Comparison of ENCODE assay signal across 8 mouse cellular contexts in genomic region chr1:87608416-87609046, GRCm38 (mm10). TPM values are rescaled to one million over a fixed set of nuclear protein-coding genes. Genes with fewer than 3 reads are reported as not detected.
DNase-seq lines count a peak whose midpoint lies in the region; ATAC-seq and TF ChIP-seq lines count a peak whose summit lies in the region.

No protein-coding gene starts in this region.

- no peaks in the 10 kb centered on the region for H3K27me3 ChIP-seq in heart, adult 2 months (ENCODE audit: control insufficient read depth, insufficient read depth, low read length)
- peaks cover 2% of the 10 kb centered on the region; the same call in 1 of the 2 replicates for H3K27me3 ChIP-seq in heart, embryonic 11.5 days (ENCODE audit: control insufficient read depth, insufficient read depth, low read length)
- H3K27me3 ChIP-seq in CH12.LX (replicated peaks), result peaks cover 1% of the 10 kb centered on the region
- H3K27me3 ChIP-seq in neural tube, embryonic 11.5 days (ENCODE audit: control insufficient read depth, insufficient read depth, low read length), result no peaks in the 10 kb centered on the region

- ATAC-seq in heart, embryonic 11.5 days (replicated peaks; ENCODE audit: insufficient number of reproducible peaks, low FRiP score, low TSS enrichment), result no peak
- ATAC-seq in neural tube, embryonic 11.5 days (ENCODE audit: insufficient read depth, low FRiP score, low TSS enrichment), result no peak

- TF ChIP-seq EP300 in heart, adult 2 months (IDR thresholded peaks at IDR 0.05; ENCODE audit: insufficient read depth, low read depth, low read length), result no peak
- no peak for TF ChIP-seq EP300 in CH12.LX (IDR thresholded peaks at IDR 0.05; ENCODE audit: low read length)

- intact Hi-C loops in heart, adult 2 months (cut with DNase I), result loop anchor here (2.0 kb wide), 1 partner anchor 162 kb away; no protein-coding TSS in a partner anchor
- intact Hi-C loops in gastrocnemius, postnatal 14 days (cut with DNase I; ENCODE audit: low total_unique reads), result no loop called here

- H3K9me3 ChIP-seq in heart, embryonic 11.5 days (replicated peaks; ENCODE audit: control insufficient read depth, low read length), result no peaks in the 10 kb centered on the region
- H3K9me3 ChIP-seq in CH12.LX (replicated peaks; ENCODE audit: low read length), result peaks cover 3% of the 10 kb centered on the region
- H3K9me3 ChIP-seq in neural tube, embryonic 11.5 days (ENCODE audit: control insufficient read depth, low read length), result no peaks in the 10 kb centered on the region

- no peaks in the 10 kb centered on the region for H3K4me1 ChIP-seq in heart, adult 2 months (ENCODE audit: control insufficient read depth, insufficient read depth, low read length)
- H3K4me1 ChIP-seq in heart, embryonic 11.5 days (ENCODE audit: control insufficient read depth, insufficient read depth, low read length), result no peaks in the 10 kb centered on the region
- H3K4me1 ChIP-seq in CH12.LX (ENCODE audit: control insufficient read depth in 1 of 2, insufficient read depth in 2 of 2), result peaks cover 0 to 15% of the 10 kb centered on the region in 2 experiments; a peak in 2 of 4 replicates
- no peaks in the 10 kb centered on the region for H3K4me1 ChIP-seq in neural tube, embryonic 11.5 days (ENCODE audit: control insufficient read depth, insufficient read depth, low read length)

- 38% methylated on average over 7 of the region's 7 CpGs for WGBS in heart, adult 2 months
- WGBS in heart, embryonic 11.5 days (ENCODE audit: insufficient replicate concordance), result 34% methylated on average over 7 of the region's 7 CpGs
- WGBS in neural tube, embryonic 11.5 days, result 33% methylated on average over 7 of the region's 7 CpGs

- dilution Hi-C loops in CH12.LX (cut with MboI; ENCODE audit: extremely low pct_ligation_motif_present, extremely low pct_unique_long_range_greater_than_20kb, low sequenced_read_pairs), result no loop called here

- H3K36me3 ChIP-seq in heart, adult 2 months (ENCODE audit: control insufficient read depth, insufficient read depth, low read length), result no peaks in the 10 kb centered on the region
- H3K36me3 ChIP-seq in heart, embryonic 11.5 days (ENCODE audit: control insufficient read depth, insufficient read depth, low read length), result no peaks in the 10 kb centered on the region
- H3K36me3 ChIP-seq in CH12.LX (replicated peaks in 1 of 2; ENCODE audit: control insufficient read depth in 1 of 2, insufficient read depth in 1 of 2, low read length in 1 of 2), result no peaks in the 10 kb centered on the region
- no peaks in the 10 kb centered on the region for H3K36me3 ChIP-seq in neural tube, embryonic 11.5 days (ENCODE audit: control insufficient read depth, insufficient read depth, low read length)

- no peak for TF ChIP-seq POLR2A in heart, adult 2 months (IDR thresholded peaks at IDR 0.05; ENCODE audit: insufficient read depth, low read depth, low read length)
- no peak for TF ChIP-seq POLR2A in CH12.LX (IDR thresholded peaks at IDR 0.05; ENCODE audit: low read depth, low read length)

- TF ChIP-seq CTCF in heart, adult 2 months (IDR thresholded peaks at IDR 0.05), result peak; percentile 88
- TF ChIP-seq CTCF in CH12.LX (conservative IDR thresholded peaks at IDR 0.05 in 1 of 2, IDR thresholded peaks at IDR 0.05 in 1 of 2; ENCODE audit: low read depth in 2 of 2, low read length in 2 of 2), result peak; percentile 88 to 90

- H3K4me2 ChIP-seq in heart, embryonic 11.5 days, result no peak overlapping the region
- H3K4me2 ChIP-seq in CH12.LX (ENCODE audit: insufficient read depth, low read depth, poor library complexity, severe bottlenecking), result no peak overlapping the region
- H3K4me2 ChIP-seq in neural tube, embryonic 11.5 days (ENCODE audit: low read depth), result no peak overlapping the region

- DNase-seq in heart, adult 2 months, result peak; percentile 60 to 71
- DNase-seq in CH12.LX (ENCODE audit: extremely low read depth) (peak; percentile 74), liver (peak; percentile 79)
- peak; percentile 59 to 76 for DNase-seq in cerebellum, adult 18-20 months
- DNase-seq in gastrocnemius, postnatal 14 days, result peak; percentile 76
- DNase-seq in neural tube, embryonic 11.5 days (ENCODE audit: low spot score), result peak; percentile 52
- peak; percentile 82 for DNase-seq in thymus, postnatal 25 days

- peak; percentile 68 for TF ChIP-seq RAD21 in CH12.LX (IDR thresholded peaks at IDR 0.05; ENCODE audit: low read depth, low read length)

- no peak overlapping the region for H3K9ac ChIP-seq in heart, adult 2 months (ENCODE audit: low read depth, low read length)
- H3K9ac ChIP-seq in heart, embryonic 11.5 days (ENCODE audit: low read depth, low read length), result no peak overlapping the region
- H3K9ac ChIP-seq in CH12.LX (ENCODE audit: insufficient read depth, low read depth), result no peak overlapping the region
- H3K9ac ChIP-seq in neural tube, embryonic 11.5 days (ENCODE audit: low read length), result no peak overlapping the region

- no peak overlapping the region for H3K27ac ChIP-seq in heart, adult 2 months
- H3K27ac ChIP-seq in heart, embryonic 11.5 days (ENCODE audit: low read depth, low read length), result no peak overlapping the region
- no peak overlapping the region for H3K27ac ChIP-seq in CH12.LX (ENCODE audit: insufficient read depth, low read depth)
- H3K27ac ChIP-seq in neural tube, embryonic 11.5 days (ENCODE audit: low read depth, low read length), result no peak overlapping the region

- H3K4me3 ChIP-seq in heart, adult 2 months, result no peak overlapping the region
- no peak overlapping the region for H3K4me3 ChIP-seq in heart, embryonic 11.5 days (ENCODE audit: low read depth, low read length)
- H3K4me3 ChIP-seq in CH12.LX (replicated peaks in 1 of 3; ENCODE audit: low read depth in 2 of 3, low read length in 2 of 3, poor library complexity in 1 of 3), result no peak overlapping the region
- H3K4me3 ChIP-seq in neural tube, embryonic 11.5 days (ENCODE audit: low read depth, low read length), result no peak overlapping the region

- no peaks in the 10 kb centered on the region for H3K79me2 ChIP-seq in heart, adult 2 months (replicated peaks; ENCODE audit: control insufficient read depth, insufficient read depth, low read length)
- H3K79me2 ChIP-seq in CH12.LX (replicated peaks; ENCODE audit: control insufficient read depth, extremely low read depth, insufficient read depth, poor library complexity, severe bottlenecking), result no peaks in the 10 kb centered on the region

- in situ Hi-C loops in CH12.LX (cut with MboI; ENCODE audit: low pct_ligation_motif_present, low pct_unique_long_range_greater_than_20kb, low sequenced_read_pairs), result loop anchor here (10.0 kb wide), 1 partner anchor 146 kb away; the partner anchor contains the start of gene Atg16l1

TF ChIP-seq in CH12.LX, 34 proteins besides CTCF, POLR2A, EP300 and RAD21:
- TF ChIP-seq HCFC1 (IDR thresholded peaks at IDR 0.05; ENCODE audit: low read depth, low read length) (0 out of 2 replicates have a peak, but pooled peaks have one; percentile 12), SIN3A (IDR thresholded peaks at IDR 0.05; ENCODE audit: low read length) (no peak), NELFE (IDR thresholded peaks at IDR 0.05; ENCODE audit: low read depth, low read length) (peak; percentile 16; the same call in 1 of the 2 replicates), IRF4 (IDR thresholded peaks at IDR 0.05; ENCODE audit: low read depth, low read length) (0 out of 2 replicates have a peak, but pooled peaks have one; percentile 39), ZC3H11A (IDR thresholded peaks at IDR 0.05; ENCODE audit: low read depth, low read length) (peak; percentile 26; the same call in 1 of the 2 replicates), SMC3 (IDR thresholded peaks at IDR 0.05; ENCODE audit: low read depth, low read length) (peak; percentile 93)

RNA-seq across cellular contexts. Expression of gene Inpp5d, which starts 11.6 kb away (rescaled TPM):
- 10 to 100 TPM; 13.2 to 13.8 TPM for total RNA-seq in heart, adult 2 months (2021)
- polyA plus RNA-seq in heart, adult 2 months (2012; rRNA removed), result 8.4 and 13.5 TPM in 2 replicates
- 4.3 and 5.9 TPM in 2 replicates for polyA plus RNA-seq in heart, embryonic 11.5 days (2014; fragmentation: Nextera tagmentation; extraction: Ambion mirVana)
- total RNA-seq in CH12.LX (2012; rRNA removed) (80.9 and 97.1 TPM in 2 replicates), CH12.LX (2014; rRNA removed) (106 and 112 TPM in 2 replicates)
- 109 TPM in 2 replicates for polyA plus RNA-seq in CH12.LX (2012; ENCODE audit: insufficient read length, low read depth)
- total RNA-seq in gastrocnemius, postnatal 14 days (2021), result 1 to 10 TPM; 3.9 to 7.3 TPM
- polyA plus RNA-seq in neural tube, embryonic 11.5 days (2014; fragmentation: Nextera tagmentation; extraction: Ambion mirVana), result 4.6 and 5.7 TPM in 2 replicates

RNA-seq across cellular contexts. Expression of gene Ngef, which starts 34.9 kb away (rescaled TPM):
- under 1 TPM; 0.23 to 0.32 TPM for total RNA-seq in heart, adult 2 months (2021)
- 0.53 and 0.70 TPM in 2 replicates for polyA plus RNA-seq in heart, adult 2 months (2012; rRNA removed)
- polyA plus RNA-seq in heart, embryonic 11.5 days (2014; fragmentation: Nextera tagmentation; extraction: Ambion mirVana), result 0.84 and 1.7 TPM in 2 replicates
- total RNA-seq in CH12.LX (2012; rRNA removed), result 0.04 TPM in 1 of 2 replicates, not detected in the other
- not detected in 2 replicates for total RNA-seq in CH12.LX (2014; rRNA removed)
- polyA plus RNA-seq in CH12.LX (2012; ENCODE audit: insufficient read length, low read depth), result not detected in 2 replicates
- under 1 TPM; 0.53 to 0.58 TPM for total RNA-seq in gastrocnemius, postnatal 14 days (2021)
- 1.6 and 1.9 TPM in 2 replicates for polyA plus RNA-seq in neural tube, embryonic 11.5 days (2014; fragmentation: Nextera tagmentation; extraction: Ambion mirVana)
